Mouse (Mus musculus) lung, embryonic 14.5 days (tissue): ENCODE measurements around the gene Dpp7. TPM values are rescaled to one million over a fixed set of nuclear protein-coding genes. Genes with fewer than 3 reads are reported as not detected.
A peak's percentile ranks its signal among the peaks of the same experiment; 100 is the strongest.

ENCODE experiments used
- ATAC-seq: fragments of 200-750 bp; cut with Nextera tagmentation; 2 replicates; pipeline ENCODE4 v1.8.0; 2017; ENCODE audit warnings: mild to moderate bottlenecking, moderate TSS enrichment, moderate library complexity; ENCODE audit not compliant: insufficient read depth
- DNase-seq: peaks from one replicate; pipeline ENCODE4 v3.0.0-alpha.2; 2015
- H3K27ac ChIP-seq: fragments of 300-500 bp; sonication (generic); 2 replicates; pipeline ENCODE4 v1.5.1; 2014; ENCODE audit warnings: low read depth, mild to moderate bottlenecking, moderate library complexity
- H3K27me3 ChIP-seq: fragments of 300-500 bp; sonication (generic); 2 replicates; pipeline ENCODE4 v1.6.1; 2014; ENCODE audit warnings: low read length, control low read depth; ENCODE audit not compliant: insufficient read depth
- H3K36me3 ChIP-seq: fragments of 300-500 bp; sonication (generic); 2 replicates; pipeline ENCODE4 v1.6.1; 2014; ENCODE audit warnings: control low read depth; ENCODE audit not compliant: insufficient read depth
- H3K4me1 ChIP-seq: fragments of 300-500 bp; sonication (generic); 2 replicates; pipeline ENCODE4 v1.6.1; 2014; ENCODE audit warnings: antibody characterized with exemption, control low read depth; ENCODE audit not compliant: insufficient read depth
- H3K4me2 ChIP-seq: fragments of 300-500 bp; sonication (generic); 2 replicates; pipeline ENCODE4 v1.6.1; 2014; ENCODE audit warnings: mild to moderate bottlenecking
- H3K4me3 ChIP-seq: fragments of 300-500 bp; sonication (generic); 2 replicates; pipeline ENCODE4 v1.5.1; 2014; ENCODE audit warnings: low read depth, low read length
- H3K9ac ChIP-seq: fragments of 300-500 bp; sonication (generic); 2 replicates; pipeline ENCODE4 v1.6.1; 2014
- H3K9me3 ChIP-seq: fragments of 300-500 bp; sonication (generic); 2 replicates; pipeline ENCODE4 v1.6.1; 2016; ENCODE audit warnings: low read depth, low read length, control low read depth
- CTCF ChIP-seq: IDR thresholded peaks from 2 replicates; pipeline ENCODE4 v1.5.1; 2016; ENCODE audit warnings: antibody characterized with exemption, low read depth
- WGBS: fragments of 180-500 bp; shearing (Covaris S2); extraction: QIAGEN DNeasy Blood & Tissue Kit; methylation state at CpG from one replicate; pipeline ENCODE4 v1.1.7; 2014; 5-methylcytosine and 5-hydroxymethylcytosine counted together
- polyA plus RNA-seq: library from polyadenylated mRNA; unstranded; fragments of >200 nt; fragmentation: Nextera tagmentation; extraction: Ambion mirVana; gene quantifications from 2 replicates; pipeline ENCODE4 v1.2.1, GENCODE M21; 2014

The Dpp7 gene
- polyA plus RNA-seq, 1 experiment from 2014 or later = 13.9 TPM

GRCm38 (mm10) chr2:25318119-25318966 is 37.8 kb downstream of the Dpp7 start:
- H3K9ac ChIP-seq = no peak overlapping the region
- peaks cover 28% of the 10 kb centered on the region for H3K27me3 ChIP-seq
- WGBS = 5% methylated on average over 31 of the region's 31 CpGs
- H3K4me3 ChIP-seq = peak overlapping the region; percentile 24
- H3K27ac ChIP-seq = no peak overlapping the region
- H3K36me3 ChIP-seq = no peaks in the 10 kb centered on the region
- TF ChIP-seq CTCF = no peak
- H3K4me1 ChIP-seq = no peaks in the 10 kb centered on the region; the same call in 1 of the 2 replicates
- no peak for DNase-seq
- peak; percentile 21 for ATAC-seq
- peak overlapping the region; percentile 59 for H3K4me2 ChIP-seq
- H3K9me3 ChIP-seq = no peaks in the 10 kb centered on the region

- no peaks in the 10 kb centered on the region for H3K36me3 ChIP-seq
- no peaks in the 10 kb centered on the region for H3K9me3 ChIP-seq
- DNase-seq (no peak), ATAC-seq (no peak)
- H3K27me3 ChIP-seq = peaks cover 36% of the 10 kb centered on the region
- H3K4me3 ChIP-seq = no peak overlapping the region
- H3K4me1 ChIP-seq = no peaks in the 10 kb centered on the region
- WGBS = 7% methylated on average over 11 of the region's 11 CpGs
- no peak overlapping the region for H3K4me2 ChIP-seq
- no peak for TF ChIP-seq CTCF
- no peak overlapping the region for H3K27ac ChIP-seq
- no peak overlapping the region for H3K9ac ChIP-seq
Measured at GRCm38 (mm10) chr2:25311491-25311891, 44.7 kb downstream of the Dpp7 start.

- Histone ChIP-seq H3K4me1 (no peaks in the 10 kb centered on the region), H3K27me3 (peaks cover 41% of the 10 kb centered on the region), H3K36me3 (no peaks in the 10 kb centered on the region), H3K4me2 (no peak overlapping the region), H3K4me3 (no peak overlapping the region), H3K27ac (no peak overlapping the region), H3K9ac (no peak overlapping the region), H3K9me3 (no peaks in the 10 kb centered on the region)
- ATAC-seq (no peak), DNase-seq (no peak)
- TF ChIP-seq CTCF = no peak
- 2% methylated on average over 22 of the region's 22 CpGs for whole genome bisulfite sequencing
Measured at GRCm38 (mm10) chr2:25310969-25311368, 45.2 kb downstream of the Dpp7 start.

DNA sequence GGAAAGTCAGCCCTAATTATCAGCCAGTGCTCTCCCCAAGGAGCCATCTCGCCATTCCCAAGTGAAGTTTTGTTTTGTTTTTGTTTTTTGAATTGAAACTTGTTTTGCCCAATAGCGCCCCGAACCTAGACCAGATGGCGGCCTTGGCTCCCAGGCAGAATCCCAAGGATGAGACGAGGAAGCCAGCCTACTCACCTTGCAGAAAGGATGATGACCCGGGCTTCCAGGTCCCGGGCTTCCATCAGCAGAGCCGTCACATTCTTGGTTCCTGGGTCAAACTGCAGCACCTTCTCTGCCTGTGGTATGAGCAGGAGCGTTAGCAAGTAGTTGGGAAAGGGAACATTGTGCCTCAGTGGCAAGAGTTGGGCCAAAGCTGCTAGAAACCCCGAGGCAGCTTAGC is 46.0 kb downstream of the Dpp7 start:
- H3K27ac ChIP-seq = no peak overlapping the region
- H3K36me3 ChIP-seq = no peaks in the 10 kb centered on the region
- ATAC-seq = no peak
- 55% methylated on average over 10 of the region's 10 CpGs for WGBS
- no peak for DNase-seq
- no peak for TF ChIP-seq CTCF
- no peaks in the 10 kb centered on the region for H3K4me1 ChIP-seq
- no peak overlapping the region for H3K4me3 ChIP-seq
- no peak overlapping the region for H3K4me2 ChIP-seq
- no peaks in the 10 kb centered on the region for H3K9me3 ChIP-seq
- peaks cover 48% of the 10 kb centered on the region for H3K27me3 ChIP-seq
- H3K9ac ChIP-seq = no peak overlapping the region

GRCm38 (mm10) chr2:25305587-25306359 is 50.4 kb downstream of the Dpp7 start:
- no peak for TF ChIP-seq CTCF
- Histone ChIP-seq H3K4me2 (peak overlapping the region; percentile 74), H3K27ac (no peak overlapping the region), H3K4me1 (no peaks in the 10 kb centered on the region), H3K36me3 (no peaks in the 10 kb centered on the region), H3K9ac (peak overlapping the region; percentile 47; the same call in 1 of the 2 replicates), H3K9me3 (no peaks in the 10 kb centered on the region), H3K27me3 (peaks cover 22% of the 10 kb centered on the region), H3K4me3 (peak overlapping the region; percentile 41)
- ATAC-seq = no peak
- no peak for DNase-seq
- 45% methylated on average over 14 of the region's 14 CpGs for WGBS

DNA sequence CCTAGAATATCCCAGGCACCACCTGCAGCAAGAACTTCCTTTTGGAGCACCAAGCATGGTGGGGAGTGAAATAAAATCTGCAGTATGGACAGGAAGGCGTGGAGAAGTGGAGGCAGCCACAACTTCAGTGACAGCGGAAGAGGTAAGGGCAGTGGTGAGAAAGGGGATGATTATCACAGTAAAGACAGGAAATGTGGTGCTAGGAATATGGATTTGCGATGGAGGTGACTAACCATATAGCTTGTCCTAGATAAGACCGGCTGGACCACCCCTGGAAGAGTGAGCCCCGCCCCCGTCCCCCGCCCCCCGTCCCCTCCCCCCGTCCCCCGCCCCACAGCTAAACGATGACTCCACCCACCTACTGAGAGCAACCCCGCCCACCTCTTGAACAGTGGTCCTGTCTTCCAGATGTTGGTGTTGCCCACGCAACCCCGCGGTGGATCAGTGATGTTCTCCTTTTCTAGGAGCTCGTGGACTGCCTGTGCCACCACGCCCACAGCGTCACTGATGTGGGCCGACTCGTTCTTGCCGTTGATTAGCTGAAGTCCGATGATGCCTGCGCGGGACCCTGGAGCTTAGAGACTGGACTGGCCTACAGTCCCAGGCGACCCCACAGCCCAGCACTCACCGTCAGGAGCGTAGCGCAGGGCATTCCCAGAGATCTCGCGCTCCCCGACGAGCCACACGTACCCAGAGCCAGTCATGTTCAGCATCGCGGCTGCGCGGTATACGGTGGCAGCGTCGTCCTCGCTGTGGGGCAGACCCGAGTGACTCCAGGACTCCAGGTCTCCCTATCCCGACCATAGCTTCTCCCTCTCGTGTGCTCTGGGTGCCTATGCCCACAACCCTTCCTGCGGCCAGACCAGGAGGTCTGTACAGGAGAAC is 51.3 kb downstream of the Dpp7 start:
- Histone ChIP-seq H3K27me3 (peaks cover 14% of the 10 kb centered on the region), H3K27ac (no peak overlapping the region), H3K4me3 (peak overlapping the region; percentile 41), H3K9ac (peak overlapping the region; percentile 47), H3K4me2 (peak overlapping the region; percentile 74), H3K36me3 (no peaks in the 10 kb centered on the region), H3K9me3 (no peaks in the 10 kb centered on the region), H3K4me1 (no peaks in the 10 kb centered on the region)
- peak; percentile 75 for DNase-seq
- peak; percentile 86 for ATAC-seq
- TF ChIP-seq CTCF = no peak
- 1% methylated on average over 45 of the region's 45 CpGs for WGBS
